ENCODE assay signal across 14 mouse cellular contexts in genomic region chr11:5703341-5703740, GRCm38 (mm10).
"Had no signal": no experiment of that assay in that cellular context is flagged by ENCODE, and none has a peak within 500 bp of the region (broad histone marks: within the 10 kb centered on the region; RNA-seq: fewer than 3 reads in every experiment).

No protein-coding gene starts in this region.

- H3K27ac ChIP-seq: left cerebral cortex, adult 2 months; limb, embryonic 10.5 days; liver, embryonic 12.5 days; midbrain, embryonic 10.5 days; neural tube, embryonic 13.5 days had no signal

- H3K4me3 ChIP-seq: left cerebral cortex, adult 2 months; limb, embryonic 10.5 days; liver, embryonic 12.5 days; midbrain, embryonic 10.5 days; neural tube, embryonic 13.5 days had no signal

- ATAC-seq: liver, embryonic 12.5 days had no signal

- H3K27me3 ChIP-seq: liver, embryonic 12.5 days; neural tube, embryonic 13.5 days had no signal

- H3K9ac ChIP-seq: liver, embryonic 12.5 days; neural tube, embryonic 13.5 days had no signal

- H3K9me3 ChIP-seq: limb, embryonic 10.5 days; liver, embryonic 12.5 days; midbrain, embryonic 10.5 days; neural tube, embryonic 13.5 days had no signal

- DNase-seq: kidney, adult 8-10 months; kidney, postnatal 4 days; lung, postnatal 36 days; midbrain, embryonic 14.5 days; retina, postnatal 1 day; right cerebral cortex, postnatal 4 days; spleen, adult 18-20 months; thymus, adult 2 months; thymus, postnatal 25 days had no signal
